9 mouse cellular contexts compared by ENCODE assay signal in genomic region chr9:104535508-104535907, GRCm38 (mm10). TPM values are rescaled to one million over a fixed set of nuclear protein-coding genes. Genes with fewer than 3 reads are reported as not detected.
DNase-seq lines count a peak whose midpoint lies in the region; ATAC-seq and TF ChIP-seq lines count a peak whose summit lies in the region.
"Had no signal": no experiment of that assay in that cellular context is flagged by ENCODE, and none has a peak within 500 bp of the region (broad histone marks: within the 10 kb centered on the region; RNA-seq: fewer than 3 reads in every experiment).

No protein-coding gene starts in this region.

- H3K27ac ChIP-seq in gastrocnemius, adult 2 months: no peak overlapping the region
- no peak overlapping the region for H3K27ac ChIP-seq in lung, embryonic 14.5 days (ENCODE audit: low read depth)
- H3K27ac ChIP-seq: limb, embryonic 12.5 days had no signal

- no peaks in the 10 kb centered on the region for H3K36me3 ChIP-seq in lung, embryonic 14.5 days (ENCODE audit: insufficient read depth)
- H3K36me3 ChIP-seq: limb, embryonic 12.5 days had no signal

- H3K4me1 ChIP-seq in lung, embryonic 14.5 days (ENCODE audit: insufficient read depth): no peaks in the 10 kb centered on the region
- H3K4me1 ChIP-seq: limb, embryonic 12.5 days had no signal

- CTCF ChIA-PET in Patski (lab: Charles Lee): interaction anchor here (0.6 kb wide), 1 partner anchor 612 kb away, joined by 3 read pairs; no protein-coding TSS in a partner anchor

- WGBS in lung, embryonic 14.5 days: 55% methylated on average over 6 of the region's 6 CpGs

- no peaks in the 10 kb centered on the region for H3K9me3 ChIP-seq in lung, embryonic 14.5 days (ENCODE audit: low read depth, low read length)

- no peaks in the 10 kb centered on the region for H3K27me3 ChIP-seq in lung, embryonic 14.5 days (ENCODE audit: insufficient read depth, low read length)
- H3K27me3 ChIP-seq in Patski: peaks cover 3% of the 10 kb centered on the region
- H3K27me3 ChIP-seq: limb, embryonic 12.5 days had no signal

- peak; percentile 12; the same call in 1 of the 2 replicates for TF ChIP-seq CTCF in gastrocnemius, adult 2 months (IDR thresholded peaks at IDR 0.05)
- TF ChIP-seq CTCF in lung, embryonic 14.5 days (IDR thresholded peaks at IDR 0.05; ENCODE audit: low read depth): peak; percentile 58
- peak; percentile 58 for TF ChIP-seq CTCF in Patski (IDR thresholded peaks at IDR 0.05)

- POLR2A ChIA-PET in Patski (lab: Charles Lee): no interaction called here

- H3K4me2 ChIP-seq in lung, embryonic 14.5 days: no peak overlapping the region
- H3K4me2 ChIP-seq: limb, embryonic 12.5 days had no signal

- ATAC-seq in lung, embryonic 14.5 days (ENCODE audit: insufficient read depth): no peak
- ATAC-seq in Patski: no peak

- no peak for DNase-seq in gastrocnemius, adult 2 months
- no peak for DNase-seq in gastrocnemius, postnatal 36 days
- peak; percentile 15 for DNase-seq in lung, embryonic 14.5 days
- DNase-seq in lung, adult 18-20 months: no peak
- DNase-seq in Patski (ENCODE audit: low read depth, low spot score): no peak
- DNase-seq in mesoderm, embryonic 11.5 days (ENCODE audit: low read depth, low spot score): peak; percentile 4
- no peak for DNase-seq in gastrocnemius, postnatal 14 days
- DNase-seq in cerebellum, adult 9-11 months: no peak

- H3K9ac ChIP-seq in lung, embryonic 14.5 days: no peak overlapping the region
- H3K9ac ChIP-seq: limb, embryonic 12.5 days had no signal

- H3K4me3 ChIP-seq in gastrocnemius, adult 2 months: no peak overlapping the region
- no peak overlapping the region for H3K4me3 ChIP-seq in lung, embryonic 14.5 days (ENCODE audit: low read depth, low read length)
- H3K4me3 ChIP-seq: limb, embryonic 12.5 days had no signal

- in situ Hi-C loops in Patski (cut with MboI; ENCODE audit: low pct_unique_long_range_greater_than_20kb): no loop called here

- intact Hi-C loops in gastrocnemius, adult 2 months (cut with DNase I): no loop called here
- intact Hi-C loops in gastrocnemius, postnatal 36 days (cut with DNase I): no loop called here
- intact Hi-C loops in gastrocnemius, postnatal 14 days (cut with DNase I; ENCODE audit: low total_unique reads): no loop called here

RNA-seq across cellular contexts. Expression of gene Cpne4, which starts 11.6 kb away (rescaled TPM):
- total RNA-seq in gastrocnemius, adult 2 months (2021): not detected
- total RNA-seq in gastrocnemius, postnatal 36 days (2021): not detected
- 0.12 and 0.37 TPM in 2 replicates for polyA plus RNA-seq in lung, embryonic 14.5 days (2014; fragmentation: Nextera tagmentation; extraction: Ambion mirVana)
- polyA plus RNA-seq in Patski (2021): 0.10 TPM
- total RNA-seq in gastrocnemius, postnatal 14 days (2021): not detected

Comparison
In these comparisons a context has a peak if more than half of its experiments do, and no peak if none do; other contexts are left out.
1. DNase-seq: peak in lung, embryonic 14.5 days (single experiment) and mesoderm, embryonic 11.5 days (single experiment); none in gastrocnemius, adult 2 months (single experiment), gastrocnemius, postnatal 36 days (0 of 2), lung, adult 18-20 months (0 of 2), Patski (single experiment), gastrocnemius, postnatal 14 days (single experiment) and cerebellum, adult 9-11 months (single experiment).
2. Peak in every context shown above with its lines, with median percentiles within 50 percentile points of each other: CTCF ChIP-seq.